Mouse (Mus musculus) cerebellum, postnatal 10 days (tissue): Measurements from ENCODE around the gene Arsj.

Source experiments
- DNase-seq, 2 experiments: peaks; one replicate each; pipeline ENCODE4 v3.0.0; 2021; ENCODE audit warnings: mixed read lengths in 2 of 2

Gene Arsj

GRCm38 (mm10) chr3:126363568-126364505 lies at the start of gene Arsj:
Gene Arsj, plus strand, starts transcription at chr3:126363684.
- peak; percentile 67 to 79 for DNase-seq

GRCm38 (mm10) chr3:126324872-126325498 lies 38.5 kb upstream of the Arsj start:
- DNase-seq, result no peak

DNA sequence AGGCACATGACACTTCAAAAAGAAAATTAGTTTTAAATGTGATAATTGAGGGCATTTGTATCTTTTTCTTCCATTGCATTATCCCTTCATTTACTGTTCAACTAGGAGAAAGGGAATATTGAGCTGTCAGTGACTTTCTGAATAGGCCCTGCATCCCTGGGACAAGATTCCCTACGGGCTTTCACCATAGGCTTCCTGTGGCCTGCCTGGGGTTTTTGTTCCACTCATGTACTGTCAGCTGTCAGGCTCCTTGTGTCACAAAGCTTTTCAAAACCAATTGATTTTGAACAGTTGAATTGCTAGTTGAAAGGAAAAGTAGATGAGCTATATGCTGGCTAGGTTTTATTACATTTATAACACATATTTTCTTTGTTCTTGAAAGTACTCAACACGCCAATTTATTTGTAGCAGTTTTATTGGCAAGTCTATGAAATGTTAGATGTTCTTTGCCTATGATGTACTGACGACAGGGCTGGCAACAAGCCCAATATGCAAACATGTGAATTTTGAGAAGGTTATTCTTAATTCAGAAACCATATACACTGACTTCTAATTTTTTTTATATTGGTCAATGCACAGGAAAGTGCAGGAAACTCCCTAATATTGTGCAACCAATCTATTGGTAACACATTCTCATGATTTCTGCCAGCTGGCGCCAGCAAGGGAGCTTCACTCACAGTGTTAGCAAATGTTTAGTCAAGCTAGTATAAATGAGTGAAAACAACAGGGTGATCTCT lies 37.4 kb upstream of the Arsj start:
- peak; percentile 12 to 47 for DNase-seq

DNA sequence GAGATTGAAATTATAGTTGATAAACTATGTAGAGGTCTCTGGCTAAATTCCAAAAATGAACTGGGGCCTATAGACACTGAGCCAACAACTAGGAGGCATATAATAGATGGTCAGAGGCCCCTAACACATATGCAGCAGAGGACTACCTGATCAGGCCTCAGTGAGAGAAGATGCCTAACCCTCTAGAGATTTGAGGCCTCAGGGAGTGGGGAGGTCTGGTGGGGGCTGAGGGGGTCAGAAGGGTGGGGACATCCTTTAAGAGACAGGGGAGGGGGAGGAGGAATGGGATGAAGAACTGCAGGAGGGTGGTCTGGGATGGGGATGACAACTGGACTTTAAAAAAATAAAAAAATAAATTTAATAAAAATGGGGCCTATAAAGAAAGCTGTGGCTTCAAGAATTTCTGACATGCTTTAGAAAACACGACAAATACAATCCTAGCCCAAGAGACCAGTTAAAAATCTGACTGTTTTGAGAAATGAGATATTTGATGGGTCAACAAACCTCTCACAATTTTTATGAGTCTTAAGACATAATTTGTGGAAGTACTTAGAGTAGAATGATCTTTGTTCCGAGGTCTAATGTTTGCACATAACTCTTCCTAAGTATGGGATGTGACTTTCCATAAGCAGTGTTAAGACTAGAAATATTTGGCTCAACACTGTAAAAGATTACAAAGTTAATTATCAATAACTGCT lies 36.7 kb upstream of the Arsj start:
- DNase-seq, result no peak

GRCm38 (mm10) chr3:126335329-126335728 lies 28.2 kb upstream of the Arsj start:
- peak; percentile 67 to 81 for DNase-seq

DNA sequence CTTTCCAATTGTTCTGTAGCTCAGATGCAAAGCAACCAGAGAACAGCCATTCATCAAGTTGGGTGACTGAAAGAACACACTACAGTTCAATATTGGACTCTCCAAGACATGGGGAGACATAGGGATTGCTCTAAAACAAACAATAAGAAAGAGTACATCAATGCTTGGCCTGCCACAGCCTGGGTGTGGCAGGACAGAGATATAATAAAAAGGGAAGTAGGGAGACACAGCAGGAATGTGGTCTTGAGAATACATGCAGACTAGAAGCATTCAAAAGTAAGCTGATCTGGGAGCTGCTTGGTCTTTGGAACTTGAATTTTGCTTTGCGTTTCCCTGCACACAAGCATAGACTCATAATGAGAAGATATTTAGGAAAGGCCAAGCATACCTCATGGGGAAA lies 18.7 kb upstream of the Arsj start:
- no peak for DNase-seq

- DNase-seq, result no peak
These were observed 3.7 kb upstream of the Arsj start for GRCm38 (mm10) chr3:126359760-126360159.

- DNase-seq, result no peak
These were observed 1.1 kb upstream of the Arsj start for GRCm38 (mm10) chr3:126362392-126362791.

DNA sequence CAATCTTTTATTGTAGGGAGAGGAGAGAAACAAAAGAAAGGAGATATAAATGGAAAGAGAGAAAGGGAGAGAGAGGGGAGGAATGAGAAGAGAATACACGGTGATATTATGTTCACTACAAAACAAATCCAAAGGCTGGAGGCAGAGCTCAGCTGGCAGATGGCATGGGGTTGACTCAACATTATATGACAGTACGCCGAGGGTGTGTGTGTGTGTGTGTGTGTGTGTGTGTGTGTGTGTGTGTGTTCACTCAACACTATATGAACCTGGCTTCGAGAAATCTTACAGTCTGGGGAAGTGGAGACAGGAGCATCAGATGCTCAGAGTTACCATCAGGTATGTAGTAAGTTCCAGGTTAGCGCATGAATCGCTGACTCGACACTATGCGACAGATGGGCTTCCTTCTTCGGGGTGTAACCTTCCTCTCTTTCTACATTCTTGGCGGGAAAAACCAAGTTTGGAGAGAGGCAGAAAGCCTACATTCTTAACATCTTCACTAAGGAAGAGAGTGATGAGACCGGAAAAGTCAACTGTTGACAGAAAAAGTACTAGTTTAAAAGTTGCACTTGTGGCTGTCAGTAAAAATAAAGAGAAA lies 456 bp upstream of the Arsj start:
- DNase-seq, result peak; percentile 15 to 41

GRCm38 (mm10) chr3:126364555-126364954 lies 1.1 kb downstream of the Arsj start:
- peak in 1 of 2 experiments; percentile 12 for DNase-seq

- DNase-seq, result no peak
These were observed 7.1 kb downstream of the Arsj start for GRCm38 (mm10) chr3:126370571-126370970.

GRCm38 (mm10) chr3:126372815-126373545 lies 9.5 kb downstream of the Arsj start:
- DNase-seq, result no peak

DNA sequence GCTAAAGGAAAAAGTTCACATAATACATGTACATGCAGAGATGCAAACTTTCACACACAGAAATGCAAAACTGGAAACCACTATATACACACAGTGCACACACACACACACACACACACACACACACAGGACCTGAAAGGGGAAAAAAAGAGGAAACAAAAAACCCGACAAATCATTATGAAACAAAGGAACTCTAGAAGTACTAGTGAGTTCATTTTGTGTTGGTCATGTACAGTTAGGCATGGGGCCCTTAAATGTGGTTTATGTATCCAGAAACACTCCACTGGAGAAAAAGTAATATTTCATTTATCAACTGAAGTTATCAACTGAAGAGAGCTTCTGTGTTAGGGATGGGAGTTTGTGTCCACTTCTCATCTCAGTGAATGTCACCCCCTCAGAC lies 10.2 kb downstream of the Arsj start:
- no peak for DNase-seq

DNA sequence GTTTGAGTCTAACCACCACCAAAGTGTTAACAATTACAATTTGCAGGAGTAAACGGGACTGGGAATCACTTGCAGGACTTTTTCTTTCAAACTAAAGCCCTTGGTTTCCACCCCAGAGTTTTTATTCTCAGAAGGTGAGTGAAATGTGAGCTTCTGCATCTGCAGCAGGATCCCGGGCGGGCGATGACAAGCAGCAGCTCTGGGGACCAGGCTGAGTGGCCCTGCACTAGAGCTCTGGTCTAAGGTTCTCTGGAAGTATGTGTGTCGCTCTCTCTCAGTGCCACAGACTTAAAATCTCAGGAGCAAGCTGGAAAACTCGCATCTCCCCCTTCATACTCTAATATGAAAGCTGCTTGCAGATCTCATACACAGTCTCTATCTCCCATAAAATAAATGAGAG lies 15.8 kb downstream of the Arsj start:
- DNase-seq, result no peak

GRCm38 (mm10) chr3:126379702-126380101 lies 16.2 kb downstream of the Arsj start:
- DNase-seq, result no peak

- peak; percentile 45 to 51 for DNase-seq
These were observed 19.8 kb downstream of the Arsj start for GRCm38 (mm10) chr3:126383276-126383675.

- no peak for DNase-seq
These were observed 21.4 kb downstream of the Arsj start for GRCm38 (mm10) chr3:126384657-126385438.

DNA sequence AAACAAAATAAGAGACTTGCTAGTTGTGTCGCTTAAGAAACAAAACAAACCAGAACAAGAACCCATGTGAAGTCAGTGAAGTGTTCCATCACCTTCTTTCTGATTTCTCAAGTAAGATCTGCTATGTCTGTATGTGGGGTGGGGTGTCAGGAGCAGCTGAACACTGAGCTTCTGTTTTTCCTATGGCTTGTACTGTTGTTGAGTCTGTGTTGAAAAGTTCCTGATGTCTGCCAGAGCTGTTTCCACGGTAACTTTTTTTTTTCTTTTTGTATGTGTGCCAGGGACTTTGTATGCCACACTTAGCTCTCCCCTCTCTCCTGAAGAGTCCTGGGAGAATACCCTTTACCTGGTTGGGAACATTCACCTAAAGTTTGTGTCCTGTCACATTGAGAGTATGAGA lies 34.0 kb downstream of the Arsj start:
- DNase-seq, result no peak

- no peak for DNase-seq
These were observed 34.6 kb downstream of the Arsj start for GRCm38 (mm10) chr3:126397985-126398630.

DNA sequence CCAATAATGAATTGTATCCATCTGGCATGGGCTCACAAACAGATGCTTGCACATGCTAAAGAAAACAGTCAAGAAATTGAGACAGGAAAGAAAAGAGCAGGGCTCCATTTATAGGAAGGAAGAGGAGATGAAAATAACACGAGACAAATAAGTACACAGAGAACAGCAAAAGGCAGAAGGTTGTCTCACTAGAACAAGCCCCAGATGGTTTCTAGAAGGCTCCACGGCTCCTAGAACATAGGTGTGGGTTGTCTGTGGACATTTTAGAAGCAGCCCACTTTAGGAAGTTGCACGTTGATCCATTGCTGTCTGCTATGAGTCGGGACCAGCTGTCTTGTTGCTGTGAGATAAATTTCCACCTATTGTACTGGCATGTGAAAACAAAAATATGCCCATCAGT lies 37.2 kb downstream of the Arsj start:
- no peak for DNase-seq
